Mouse (Mus musculus): ENCODE data around the gene Gltp.

GRCm38 (mm10) chr5:114667228-114667856 lies 23.4 kb downstream of the Gltp start:
- TF ChIP-seq EP300 (IDR thresholded peaks at IDR 0.05; ENCODE audit: insufficient read depth, low read depth, low read length) (peak; percentile 69; the same call in 1 of the 2 replicates), CTCF (IDR thresholded peaks at IDR 0.05; ENCODE audit: low read depth, low read length) (peak; percentile 100)
